In the genomic region with DNA sequence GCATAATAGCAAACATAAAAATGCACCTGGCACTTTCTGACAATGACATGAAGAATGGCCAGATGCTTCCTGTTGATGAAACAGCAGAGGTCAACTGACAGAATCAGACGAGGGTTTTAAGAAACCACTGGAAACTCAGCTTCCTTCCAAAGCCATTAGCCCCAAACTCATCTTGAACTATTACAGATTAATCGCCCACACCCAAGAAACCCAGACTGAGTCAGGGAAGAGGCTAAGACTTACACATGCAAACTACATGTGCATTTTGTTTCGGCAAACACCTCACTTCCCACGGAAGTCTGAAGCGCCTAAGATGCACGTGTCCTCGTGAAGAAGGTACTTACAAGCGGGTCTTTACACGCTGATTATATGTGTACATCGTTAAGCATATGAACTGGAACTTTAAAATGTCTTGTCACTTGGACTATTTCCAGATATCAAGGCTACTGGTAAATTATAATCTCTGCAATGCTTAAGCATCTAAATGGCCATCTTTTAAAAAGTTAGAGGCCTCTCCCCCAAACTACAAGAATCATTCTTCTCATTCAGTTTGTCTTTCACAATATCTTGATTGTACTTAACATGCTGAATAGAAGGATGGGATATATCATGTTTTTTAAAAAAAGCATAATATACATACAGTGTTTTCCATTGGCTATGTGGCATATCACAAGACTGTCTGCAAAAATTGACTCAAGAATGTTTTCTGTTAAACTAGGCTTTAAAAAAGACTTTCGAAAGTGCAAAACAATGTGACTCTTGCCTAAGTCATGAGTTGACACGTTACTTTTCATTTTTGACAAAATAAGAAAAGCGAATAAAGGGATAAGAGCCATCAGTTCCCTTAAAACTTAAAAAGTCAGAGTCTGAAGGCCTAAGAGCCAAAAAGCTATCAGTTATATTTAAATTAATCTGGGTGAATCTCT, we compare ENCODE assay signal across 8 mouse cellular contexts. TPM values are rescaled to one million over a fixed set of nuclear protein-coding genes. Genes with fewer than 3 reads are reported as not detected.
DNase-seq lines count a peak whose midpoint lies in the region; ATAC-seq and TF ChIP-seq lines count a peak whose summit lies in the region.

No protein-coding gene starts in this region.

- peak overlapping the region; percentile 81 for H3K4me2 ChIP-seq in lung, postnatal 0 days (replicated peaks; ENCODE audit: low read depth, low read length)
- H3K4me2 ChIP-seq in hindbrain, postnatal 0 days (ENCODE audit: low read depth, low read length): peak overlapping the region; percentile 57
- peak overlapping the region; percentile 81 for H3K4me2 ChIP-seq in myocyte (ENCODE audit: low read depth)

- no peak for ATAC-seq in lung, postnatal 0 days
- ATAC-seq in hindbrain, postnatal 0 days: no peak

- H3K36me3 ChIP-seq in lung, postnatal 0 days (ENCODE audit: insufficient read depth, low read length): no peaks in the 10 kb centered on the region
- no peaks in the 10 kb centered on the region for H3K36me3 ChIP-seq in hindbrain, postnatal 0 days (ENCODE audit: insufficient read depth, low read length)
- no peaks in the 10 kb centered on the region for H3K36me3 ChIP-seq in myocyte (ENCODE audit: control insufficient read depth, insufficient read depth)

- peak overlapping the region; percentile 100 for H3K4me3 ChIP-seq in lung, postnatal 0 days (ENCODE audit: low read depth, low read length)
- H3K4me3 ChIP-seq in hindbrain, postnatal 0 days (ENCODE audit: low read length): peak overlapping the region; percentile 89
- peak overlapping the region; percentile 68 for H3K4me3 ChIP-seq in myocyte

- 33% methylated on average over 13 of the region's 13 CpGs for WGBS in lung, postnatal 0 days
- WGBS in hindbrain, postnatal 0 days: 65% methylated on average over 13 of the region's 13 CpGs

- no peak for TF ChIP-seq CTCF in lung, postnatal 0 days (IDR thresholded peaks at IDR 0.05)
- no peak for TF ChIP-seq CTCF in hindbrain, postnatal 0 days (IDR thresholded peaks at IDR 0.05; ENCODE audit: low read depth)

- no peak for TF ChIP-seq EP300 in lung, postnatal 0 days (IDR thresholded peaks at IDR 0.05)

- peaks cover 21% of the 10 kb centered on the region for H3K4me1 ChIP-seq in lung, postnatal 0 days (ENCODE audit: insufficient read depth, low read depth, low read length)
- peaks cover 17% of the 10 kb centered on the region for H3K4me1 ChIP-seq in hindbrain, postnatal 0 days (ENCODE audit: insufficient read depth, low read length)

- peak overlapping the region; percentile 90 for H3ac ChIP-seq in myocyte (ENCODE audit: control insufficient read depth, insufficient read length)

- DNase-seq in lung, postnatal 0 days (ENCODE audit: low spot score): peak; percentile 30
- no peak for DNase-seq in lung, postnatal 36 days
- DNase-seq in c-Kit-positive CD71-positive TER-119-negative erythroid progenitor cells, embryonic 14.5 days (ENCODE audit: low read depth): peak; percentile 24
- no peak for DNase-seq in hindbrain, postnatal 0 days (ENCODE audit: low spot score)
- DNase-seq in cerebellum, adult 8-10 months: no peak
- DNase-seq in left cerebral cortex, postnatal 36 days (ENCODE audit: low spot score in 2 of 2): no peak
- no peak for DNase-seq in left cerebral cortex, postnatal 10 days (ENCODE audit: extremely low spot score in 1 of 2, low spot score in 2 of 2)

- no peaks in the 10 kb centered on the region for H3K9me3 ChIP-seq in lung, postnatal 0 days (ENCODE audit: low read length)
- no peaks in the 10 kb centered on the region for H3K9me3 ChIP-seq in hindbrain, postnatal 0 days (ENCODE audit: low read length)

- intact Hi-C loops in left cerebral cortex, postnatal 36 days (cut with DNase I): no loop called here
- intact Hi-C loops in left cerebral cortex, postnatal 10 days (cut with DNase I): no loop called here

- H3K27me3 ChIP-seq in lung, postnatal 0 days (replicated peaks; ENCODE audit: insufficient read depth, low read length): no peaks in the 10 kb centered on the region
- no peaks in the 10 kb centered on the region for H3K27me3 ChIP-seq in hindbrain, postnatal 0 days (ENCODE audit: insufficient read depth, low read length)
- no peaks in the 10 kb centered on the region for H3K27me3 ChIP-seq in myocyte (ENCODE audit: control insufficient read depth, insufficient read depth, insufficient read length)

- H3K79me2 ChIP-seq in myocyte (ENCODE audit: control insufficient read depth, insufficient read depth): peaks cover 90% of the 10 kb centered on the region

- H3K9ac ChIP-seq in lung, postnatal 0 days (replicated peaks; ENCODE audit: low read depth): peak overlapping the region; percentile 99
- H3K9ac ChIP-seq in hindbrain, postnatal 0 days (replicated peaks; ENCODE audit: low read length): peak overlapping the region; percentile 100

- H3K27ac ChIP-seq in lung, postnatal 0 days (ENCODE audit: low read length): peak overlapping the region; percentile 100
- peak overlapping the region; percentile 100 for H3K27ac ChIP-seq in hindbrain, postnatal 0 days

- no peak for TF ChIP-seq POLR2A in myocyte (IDR thresholded peaks at IDR 0.05; ENCODE audit: insufficient read length, low read depth)

TF ChIP-seq in myocyte, 11 proteins besides CTCF, POLR2A, EP300 and RAD21:
- no peak for TF ChIP-seq REST (IDR thresholded peaks at IDR 0.05; ENCODE audit: insufficient read depth, insufficient read length)
- peak; percentile 30 for TF ChIP-seq POLR2AphosphoS2 (IDR thresholded peaks at IDR 0.05; ENCODE audit: insufficient read length, low read depth)

RNA-seq across cellular contexts. Expression of a gene that starts 2.6 kb away (rescaled TPM):
- polyA plus RNA-seq in lung, postnatal 0 days (2015; fragmentation: Nextera tagmentation; extraction: Ambion mirVana): 24.5 and 33.0 TPM in 2 replicates
- 15.2 and 16.9 TPM in 2 replicates for total RNA-seq in hindbrain, postnatal 0 days (2014; rRNA removed)
- polyA plus RNA-seq in hindbrain, postnatal 0 days (2015; fragmentation: Nextera tagmentation; extraction: Ambion mirVana): 25.2 and 27.0 TPM in 2 replicates
- 12.3 TPM for polyA plus RNA-seq in myocyte (2012; fragmentation: generic; extraction: Trizol)
- total RNA-seq in left cerebral cortex, postnatal 36 days (2021): 10 to 100 TPM; 17.2 to 22.7 TPM
- total RNA-seq in left cerebral cortex, postnatal 10 days (2021): 10 to 100 TPM; 21.2 to 22.5 TPM

RNA-seq across cellular contexts. Expression of a gene that starts 33.5 kb away (rescaled TPM):
- polyA plus RNA-seq in lung, postnatal 0 days (2015; fragmentation: Nextera tagmentation; extraction: Ambion mirVana): 36.9 and 45.6 TPM in 2 replicates
- 15.6 and 20.3 TPM in 2 replicates for total RNA-seq in hindbrain, postnatal 0 days (2014; rRNA removed)
- 20.9 and 22.3 TPM in 2 replicates for polyA plus RNA-seq in hindbrain, postnatal 0 days (2015; fragmentation: Nextera tagmentation; extraction: Ambion mirVana)
- 18.6 TPM for polyA plus RNA-seq in myocyte (2012; fragmentation: generic; extraction: Trizol)
- total RNA-seq in left cerebral cortex, postnatal 36 days (2021): 10 to 100 TPM; 44.6 to 48.4 TPM
- total RNA-seq in left cerebral cortex, postnatal 10 days (2021): 10 to 100 TPM; 30.7 to 35.8 TPM

RNA-seq across cellular contexts. Expression of a gene that starts 54.5 kb away (rescaled TPM):
- polyA plus RNA-seq in lung, postnatal 0 days (2015; fragmentation: Nextera tagmentation; extraction: Ambion mirVana): 35.2 and 41.5 TPM in 2 replicates
- total RNA-seq in hindbrain, postnatal 0 days (2014; rRNA removed): 0.86 and 1.2 TPM in 2 replicates
- polyA plus RNA-seq in hindbrain, postnatal 0 days (2015; fragmentation: Nextera tagmentation; extraction: Ambion mirVana): 2.3 TPM in 2 replicates
- 0.36 TPM for polyA plus RNA-seq in myocyte (2012; fragmentation: generic; extraction: Trizol)
- total RNA-seq in left cerebral cortex, postnatal 36 days (2021): under 1 TPM; 0.20 to 0.76 TPM
- total RNA-seq in left cerebral cortex, postnatal 10 days (2021): under 1 TPM; 0.41 to 0.54 TPM

Comparison
In these comparisons a context has a peak if more than half of its experiments do, and no peak if none do; other contexts are left out.
1. DNase-seq: peak in lung, postnatal 0 days (single experiment) and c-Kit-positive CD71-positive TER-119-negative erythroid progenitor cells, embryonic 14.5 days (single experiment); none in lung, postnatal 36 days (single experiment), hindbrain, postnatal 0 days (single experiment), cerebellum, adult 8-10 months (single experiment), left cerebral cortex, postnatal 36 days (0 of 2) and left cerebral cortex, postnatal 10 days (0 of 2).
2. Peak in every context shown above with its lines, with median percentiles within 50 percentile points of each other: H3K4me2 ChIP-seq and H3K4me3 ChIP-seq.